Mouse (Mus musculus) yolk sac, embryonic 10.5 days (tissue): Measurements from ENCODE around the gene Ect2.

Source experiments
- DNase-seq: peaks from one replicate; pipeline ENCODE4 v3.0.0-alpha.2; 2017; ENCODE audit warnings: low spot score

The Ect2 gene

DNA sequence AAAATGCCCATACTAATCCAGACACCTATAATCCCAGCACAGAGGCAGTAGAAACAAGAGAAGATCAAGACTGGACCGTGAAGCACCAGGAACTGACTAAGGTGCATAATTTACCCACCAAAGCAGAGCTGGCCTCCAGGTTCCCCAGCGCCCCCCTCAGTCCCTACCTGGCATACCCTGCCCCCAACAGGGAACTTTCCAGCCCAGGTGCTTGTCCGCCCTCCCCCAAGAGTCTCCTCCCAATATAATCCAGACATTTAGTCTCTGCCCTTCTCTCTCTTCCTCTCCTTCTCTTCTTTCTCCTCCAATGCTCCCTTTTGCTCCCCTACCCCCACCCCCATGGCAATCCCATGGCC lies 2.9 kb upstream of the Ect2 start:
- no peak for DNase-seq

DNA sequence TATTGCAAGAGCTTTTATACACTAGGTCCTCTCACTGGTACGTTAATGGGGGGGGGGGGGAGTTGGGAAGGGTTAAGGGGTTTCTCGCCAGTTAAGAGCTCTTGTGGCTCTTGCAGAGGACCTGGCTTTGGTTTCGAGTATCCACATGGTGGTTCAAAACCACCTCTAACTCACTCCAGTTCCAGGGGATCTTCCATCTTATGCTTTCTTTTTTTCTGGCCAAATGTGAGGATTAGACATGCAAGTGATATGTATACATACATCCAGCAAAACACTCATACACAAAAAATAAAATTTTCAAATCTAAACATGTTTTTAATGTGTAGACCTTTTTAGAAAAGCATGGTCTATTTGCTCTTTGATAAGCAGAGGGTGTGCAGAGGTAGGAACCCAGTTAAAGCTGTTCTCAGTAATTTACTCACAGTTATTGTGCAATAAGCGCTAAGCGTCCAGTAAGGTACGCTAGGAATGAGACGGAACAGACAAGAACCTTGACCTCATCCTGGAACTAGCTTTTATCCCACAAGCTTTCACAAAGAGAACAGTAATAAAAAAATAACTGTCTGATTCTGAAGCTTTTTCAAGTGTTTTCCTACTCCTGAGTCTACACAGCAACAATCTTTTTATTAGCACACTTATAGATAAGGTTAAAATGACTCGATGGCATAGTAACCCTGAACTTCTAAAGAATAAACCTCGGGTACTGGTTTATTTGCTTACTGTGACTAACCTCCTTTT lies 2.3 kb upstream of the Ect2 start:
- peak; percentile 48 for DNase-seq

DNA sequence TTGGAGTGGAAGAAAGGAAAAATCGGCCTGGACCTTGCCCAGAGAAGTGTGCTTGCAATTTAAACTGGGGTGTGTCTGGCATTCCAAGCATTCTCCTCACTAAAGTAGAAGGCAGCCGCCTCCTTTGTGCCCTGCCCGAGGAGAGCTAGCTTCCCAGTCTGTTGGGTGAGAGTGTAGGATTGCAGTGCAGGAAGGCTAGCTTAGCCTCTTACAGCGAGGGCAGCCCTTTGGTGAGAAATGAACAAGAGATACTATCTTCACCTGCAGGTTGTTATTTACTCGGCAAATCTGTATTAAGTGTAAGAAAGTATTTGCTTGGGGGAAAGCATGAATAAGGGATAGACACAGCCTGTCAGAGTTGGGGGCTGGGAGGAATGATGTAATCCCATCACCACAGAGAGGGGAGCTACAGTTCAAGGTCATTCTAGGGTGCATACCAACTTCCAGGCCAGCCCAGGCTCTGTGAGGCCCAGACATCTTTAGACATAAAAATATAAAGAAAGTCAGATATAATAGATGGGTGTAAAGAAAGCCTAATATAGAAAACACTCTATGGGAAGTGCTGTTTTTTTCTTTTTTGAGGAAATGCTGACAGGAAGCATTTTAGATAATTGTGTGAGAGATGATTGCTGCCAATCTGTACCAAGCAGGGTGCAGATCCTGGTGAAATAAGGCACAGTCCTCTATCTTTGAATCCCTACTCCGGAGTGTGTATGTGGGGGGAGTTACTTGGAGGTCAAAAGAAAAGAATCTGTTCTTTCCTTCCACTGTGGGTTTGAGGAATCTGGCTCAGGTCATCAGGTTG lies 1.6 kb upstream of the Ect2 start:
- peak; percentile 83 for DNase-seq

DNA sequence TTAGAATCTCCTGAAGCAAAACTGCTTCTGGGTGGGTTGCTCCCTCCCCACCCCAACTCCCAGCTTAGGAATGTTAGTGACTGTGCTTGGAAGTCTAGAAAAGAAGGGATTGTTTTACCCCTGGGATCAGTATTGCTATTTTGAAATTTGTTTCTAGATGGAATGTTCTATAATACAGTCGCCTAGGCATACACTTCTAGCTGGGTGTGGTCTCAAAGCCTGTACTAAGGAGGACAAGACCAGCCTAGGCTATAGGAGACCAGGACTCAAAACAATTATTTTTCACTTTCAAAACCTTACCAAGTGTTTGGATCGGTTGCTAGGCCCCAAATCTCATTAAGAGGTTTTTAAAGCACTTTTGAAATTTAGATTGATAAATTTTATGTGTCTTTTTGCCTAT lies 602 bp upstream of the Ect2 start:
- no peak for DNase-seq

DNA sequence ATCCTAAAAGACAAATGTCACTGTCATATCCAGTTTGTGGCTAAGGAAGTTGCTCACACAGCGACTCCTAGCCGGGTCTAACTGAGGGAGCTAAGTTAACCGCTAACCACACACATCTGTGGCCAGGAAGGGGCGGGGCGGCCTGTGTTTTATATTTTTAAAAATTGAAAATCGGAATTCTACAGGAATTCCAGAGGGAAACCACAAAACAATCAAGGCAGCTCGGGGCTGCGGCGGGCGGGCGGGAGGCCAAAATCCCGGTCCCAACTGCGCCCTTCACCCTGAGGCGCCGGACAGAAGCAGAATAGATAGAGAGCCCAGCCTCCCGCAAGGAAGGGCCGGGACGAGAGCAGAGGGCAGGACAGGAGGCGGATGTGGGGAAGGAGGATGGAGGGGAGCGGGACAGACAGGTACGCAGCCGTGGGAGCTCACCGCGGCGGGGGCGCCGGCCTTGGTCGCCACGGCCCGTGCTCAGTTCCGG lies 447 bp downstream of the Ect2 start:
- peak; percentile 56 for DNase-seq

DNA sequence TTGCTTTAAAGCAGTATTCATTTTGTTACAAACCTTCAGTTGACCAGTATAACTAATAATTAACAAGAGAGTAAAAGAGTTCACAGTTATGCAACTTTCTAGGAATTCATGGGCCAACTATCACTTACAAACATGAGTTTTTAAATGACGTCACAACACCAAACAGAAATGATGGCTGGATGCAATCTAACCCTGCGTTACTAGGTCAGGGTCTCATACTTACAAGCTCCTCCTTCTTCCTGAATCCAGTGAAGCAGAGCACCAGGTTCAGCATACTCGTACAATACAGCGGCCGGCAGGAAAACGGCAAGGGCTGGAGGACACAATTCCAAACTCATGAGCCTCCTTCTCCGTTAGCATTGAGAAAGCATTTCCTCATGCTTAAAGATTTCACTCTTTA lies 7.9 kb downstream of the Ect2 start:
- peak; percentile 58 for DNase-seq

DNA sequence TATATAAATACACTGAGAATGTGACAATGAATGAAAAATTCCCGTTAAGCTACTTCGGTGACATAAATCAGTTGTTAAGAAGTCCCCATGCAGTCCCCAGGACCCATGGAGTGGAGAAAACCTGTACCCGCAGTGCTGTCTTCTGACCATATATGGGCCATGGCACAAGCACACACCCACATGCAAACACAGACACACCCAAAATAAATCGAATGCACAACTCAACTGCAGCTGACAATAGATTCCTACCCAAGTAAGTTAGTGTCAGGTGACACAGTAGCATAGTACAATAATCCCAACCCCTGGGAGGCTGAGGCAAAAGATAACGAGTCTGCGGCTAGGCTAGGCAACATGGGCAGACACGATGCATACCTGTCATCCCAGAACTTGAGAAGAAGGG lies 10.1 kb downstream of the Ect2 start:
- no peak for DNase-seq

DNA sequence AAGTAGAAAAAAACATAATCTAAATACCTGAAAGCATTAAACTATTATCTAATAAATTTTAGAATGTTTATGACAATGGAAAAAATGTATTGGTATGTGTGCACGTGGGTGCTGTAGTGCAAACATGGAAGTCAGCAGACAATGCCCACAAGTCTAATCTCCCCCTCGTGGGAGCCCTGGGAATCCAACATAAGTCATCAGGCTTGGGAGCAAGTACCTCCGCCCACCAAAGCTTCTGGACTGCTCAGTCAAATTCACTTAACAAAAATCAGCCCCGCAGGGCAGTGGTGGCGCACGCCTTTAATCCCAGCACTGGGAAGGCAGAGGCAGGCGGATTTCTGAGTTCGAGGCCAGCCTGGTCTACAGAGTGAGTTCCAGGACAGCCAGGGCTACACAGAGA lies 13.6 kb downstream of the Ect2 start:
- no peak for DNase-seq

DNA sequence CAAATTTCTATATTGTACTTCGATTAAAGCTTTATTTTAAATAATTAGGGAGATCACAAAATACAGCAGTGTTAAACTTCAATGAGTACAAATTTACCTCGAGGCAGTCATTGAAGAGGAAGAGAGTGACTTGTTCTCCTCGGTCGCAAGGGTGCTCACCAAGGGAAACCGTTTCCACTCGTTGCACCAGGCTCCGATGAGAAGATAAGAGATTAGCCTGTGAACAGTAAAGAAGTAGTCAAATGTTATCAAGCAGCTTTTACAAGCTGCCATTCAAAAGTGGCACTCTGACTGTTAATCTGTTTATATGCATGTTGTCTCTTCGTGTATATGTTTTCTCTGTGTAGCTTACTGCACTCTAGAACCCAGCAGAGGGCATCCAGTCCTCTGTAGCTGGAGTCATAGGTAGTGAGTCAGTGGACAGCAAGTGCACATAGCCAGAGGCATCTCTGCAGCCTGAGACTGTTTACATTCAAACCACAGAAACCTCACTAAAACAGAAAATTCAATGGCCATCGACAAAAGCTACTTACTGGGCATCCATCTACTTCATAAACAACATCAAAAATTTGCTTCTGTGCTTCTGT lies 31.7 kb downstream of the Ect2 start:
- DNase-seq: no peak

DNA sequence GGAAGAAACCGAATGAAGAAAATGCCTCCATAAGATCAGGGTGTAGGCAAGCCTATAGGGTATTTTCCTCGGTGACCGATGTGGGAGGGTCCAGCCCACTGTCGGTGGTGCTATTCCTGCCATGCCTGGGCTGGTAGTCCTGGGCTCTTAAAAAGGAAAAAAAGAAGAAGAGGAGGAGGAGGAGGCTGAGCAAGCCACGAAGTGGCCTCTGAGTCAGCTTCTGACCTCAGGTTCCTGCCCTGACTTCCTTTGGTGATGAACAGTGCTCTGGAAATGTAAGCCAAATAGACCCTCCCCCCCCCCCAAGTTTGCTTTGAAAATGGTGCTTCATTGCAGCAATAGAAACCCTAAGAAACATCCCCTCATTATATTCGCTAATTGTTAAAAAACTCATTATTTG lies 32.7 kb downstream of the Ect2 start:
- DNase-seq: no peak

DNA sequence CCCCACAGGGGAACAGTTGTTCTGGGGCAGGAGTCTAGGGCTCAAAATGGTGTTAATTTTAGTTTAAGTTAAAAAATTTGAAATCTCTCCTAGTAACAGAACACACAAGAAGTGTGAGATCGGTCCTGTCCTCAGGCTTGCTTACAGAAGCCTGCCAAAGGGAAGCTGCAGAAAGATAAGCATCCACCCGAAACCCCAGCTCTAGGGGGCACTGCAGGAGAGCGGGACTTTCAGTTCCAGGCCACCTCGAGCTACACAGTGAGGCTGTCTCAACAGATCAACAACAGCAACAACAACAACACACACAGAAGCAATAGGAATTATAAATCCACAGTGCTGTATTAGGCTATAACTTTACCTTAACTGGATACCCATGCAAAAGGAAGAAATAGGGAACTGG lies 35.5 kb downstream of the Ect2 start:
- no peak for DNase-seq

DNA sequence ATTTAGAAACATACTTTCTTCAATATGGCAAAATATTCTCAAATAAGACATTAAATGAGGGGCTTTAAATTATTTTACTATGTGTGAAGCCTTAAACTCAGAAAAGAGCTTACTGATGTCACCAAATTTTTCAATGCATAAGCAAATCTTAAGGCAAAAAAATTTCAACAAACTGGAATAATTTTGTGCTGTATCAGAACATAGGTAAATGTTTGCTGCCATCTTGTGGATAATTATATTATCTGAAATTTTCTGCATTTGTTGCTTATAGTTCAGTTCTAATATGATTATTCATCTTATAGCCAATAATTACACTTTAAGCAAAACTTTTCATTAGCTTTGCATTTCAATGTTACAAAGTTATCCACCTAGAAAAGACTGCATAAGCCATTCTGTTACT lies 42.8 kb downstream of the Ect2 start:
- DNase-seq: no peak

DNA sequence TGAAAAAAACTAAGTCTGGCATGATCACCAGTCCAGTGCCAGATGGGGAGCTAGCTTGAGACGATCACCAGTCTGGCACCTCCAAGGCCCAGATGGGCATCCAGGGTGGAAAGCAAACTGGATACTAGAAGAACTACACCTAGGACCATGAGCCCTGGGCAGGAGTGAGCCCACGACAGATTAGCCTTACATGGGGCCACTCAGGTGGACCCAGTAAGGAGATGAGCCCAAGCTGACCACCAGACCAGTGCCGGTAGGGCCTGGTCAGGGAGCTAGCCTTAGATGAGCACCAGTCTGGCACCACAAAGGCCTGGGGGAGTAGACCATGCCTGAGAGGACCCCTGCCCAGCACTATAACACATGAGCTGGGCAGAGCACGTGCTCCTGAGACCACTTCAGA lies 44.6 kb downstream of the Ect2 start:
- no peak for DNase-seq

DNA sequence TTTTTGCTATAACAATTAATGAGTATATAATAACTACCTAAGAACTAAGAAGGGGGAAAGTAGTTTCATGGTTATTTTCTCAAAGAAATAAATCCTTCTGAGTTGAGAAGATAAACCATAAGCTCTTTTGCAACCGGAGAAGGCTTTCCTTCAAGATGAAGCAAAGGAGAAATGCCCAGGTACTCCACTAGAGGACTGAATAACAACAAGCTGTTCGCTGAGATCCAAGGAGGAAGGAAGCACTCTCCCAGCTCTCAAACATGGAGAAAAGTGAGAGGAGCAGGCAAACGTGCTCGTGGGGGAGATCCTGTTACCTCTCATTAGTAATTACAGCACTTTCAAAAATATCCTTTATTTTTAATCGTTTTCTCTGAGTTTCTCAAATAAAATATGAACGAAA lies 46.5 kb downstream of the Ect2 start:
- no peak for DNase-seq

DNA sequence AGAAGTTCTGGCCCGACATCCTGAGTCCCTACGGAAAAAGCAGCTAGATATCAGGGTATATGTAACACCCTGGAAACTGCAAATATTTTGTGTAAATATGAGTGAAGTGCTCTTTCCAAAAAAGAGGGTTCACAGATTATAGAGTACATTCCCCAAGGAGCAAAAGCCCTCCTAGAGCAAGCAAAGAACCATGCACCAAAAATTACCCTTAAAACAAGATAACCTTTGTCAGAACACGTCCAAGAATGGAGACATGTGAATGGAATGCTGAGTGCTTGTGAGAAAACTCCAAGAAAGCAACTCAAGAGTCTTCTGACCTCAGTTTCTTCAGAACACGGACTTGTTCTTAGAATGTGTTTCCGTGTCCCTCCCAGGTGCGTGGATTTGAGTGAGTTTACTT lies 50.7 kb downstream of the Ect2 start:
- DNase-seq: no peak

DNA sequence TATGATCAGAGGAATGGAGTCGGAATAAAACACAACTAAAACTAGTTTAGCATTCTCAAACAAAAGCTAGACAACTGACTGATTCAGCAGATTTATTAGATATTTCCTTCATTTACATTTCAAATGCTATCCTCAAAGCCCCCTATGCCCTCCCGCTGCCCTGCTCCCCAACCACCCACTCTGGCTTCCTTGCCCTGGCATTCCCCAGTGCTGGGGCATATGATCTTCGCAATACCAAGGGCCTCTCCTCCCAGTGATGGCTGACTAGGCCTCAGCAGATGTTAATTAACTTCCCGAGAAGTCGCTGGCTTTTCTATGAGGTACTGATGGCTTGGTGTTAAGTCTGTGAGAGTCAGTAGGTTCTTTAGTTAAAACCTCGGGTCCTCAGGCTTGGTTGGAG lies 55.0 kb downstream of the Ect2 start:
- no peak for DNase-seq

DNA sequence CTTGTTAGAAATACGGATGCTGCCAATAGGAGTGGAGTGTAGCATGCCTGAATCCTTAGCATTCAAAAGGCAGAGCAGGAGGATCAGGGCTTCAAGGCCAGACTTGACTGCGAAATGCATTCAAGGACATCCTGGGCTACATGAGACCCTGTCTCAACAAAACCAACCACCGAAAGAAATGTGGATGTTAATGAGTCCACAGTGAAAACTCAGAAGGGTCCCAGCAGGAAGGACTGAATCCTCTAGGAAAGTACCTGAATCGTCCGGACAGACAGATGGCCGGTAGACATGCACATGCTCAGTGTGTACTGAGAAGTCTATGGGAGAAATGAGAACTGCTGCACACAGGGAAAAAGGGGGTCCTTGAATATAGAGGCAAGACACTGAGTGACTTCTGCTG lies 67.5 kb downstream of the Ect2 start:
- no peak for DNase-seq

DNA sequence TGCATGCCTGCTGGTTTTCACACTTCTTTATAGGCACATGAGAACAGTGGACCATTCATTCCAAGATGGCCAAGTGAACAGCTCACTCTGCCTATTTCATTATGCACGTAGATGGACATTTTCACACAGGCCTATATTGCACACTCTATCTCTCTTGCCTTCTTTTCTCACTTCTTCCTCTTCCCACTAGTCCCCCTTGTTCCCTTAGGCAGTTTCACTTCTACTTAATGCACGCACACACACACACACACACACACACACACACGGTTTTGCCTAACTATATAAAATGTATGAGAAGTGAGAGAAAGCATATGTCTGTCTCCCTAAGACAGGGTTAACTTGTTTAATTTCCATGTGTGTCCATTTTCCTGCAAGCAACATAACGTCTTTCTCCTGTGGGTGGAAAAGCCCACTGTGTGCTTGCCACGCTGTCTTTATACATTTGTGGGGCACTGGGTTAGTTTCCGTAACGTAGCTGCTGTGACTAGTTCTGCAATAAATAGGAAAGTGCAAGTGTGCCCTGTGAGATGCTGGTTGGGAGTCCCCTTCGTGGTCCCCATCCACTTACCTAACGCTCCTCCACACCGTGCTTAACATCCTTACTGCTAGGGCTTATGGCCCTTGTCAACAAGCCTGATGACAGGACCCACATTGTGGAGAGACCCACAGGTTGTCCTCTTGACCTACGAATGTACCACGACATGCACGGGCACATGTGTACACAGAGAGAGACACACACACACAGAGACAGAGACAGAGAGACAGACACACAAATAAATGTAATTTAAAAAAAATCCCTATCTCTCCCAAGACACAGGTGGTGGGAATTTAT lies 72.2 kb downstream of the Ect2 start:
- DNase-seq: no peak

DNA sequence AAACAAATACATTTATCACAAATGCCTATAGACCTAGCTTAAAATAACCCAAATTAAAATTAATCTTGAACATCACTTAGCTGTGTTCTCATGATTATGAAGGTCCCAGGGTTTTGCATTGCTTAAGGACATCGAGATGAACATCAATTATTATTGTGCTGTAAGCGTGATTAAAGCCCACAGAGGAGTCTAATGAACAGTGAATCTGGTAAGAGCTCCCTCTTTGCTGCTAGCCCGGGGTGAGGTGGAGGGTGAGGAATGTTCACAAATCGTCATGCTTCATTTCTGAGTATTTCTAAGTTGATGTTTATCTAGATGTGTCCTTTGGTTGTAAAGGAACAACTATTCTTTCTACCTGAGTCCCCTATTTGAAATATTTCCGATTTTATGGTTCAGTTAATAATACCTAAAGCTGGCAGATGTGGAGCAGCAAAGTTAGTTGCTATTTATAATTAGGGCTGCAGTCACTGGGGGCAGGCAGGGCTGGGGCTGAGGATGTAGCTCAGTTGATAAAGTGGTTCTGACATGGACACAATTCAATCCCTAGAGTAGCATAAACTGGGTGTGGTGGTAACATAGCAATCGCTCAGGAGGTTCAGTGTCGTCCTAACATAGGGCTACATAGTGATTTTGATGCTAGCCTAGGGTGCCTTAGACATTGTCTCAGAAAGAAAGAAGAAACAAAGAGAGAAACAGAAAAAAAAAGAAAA lies 73.5 kb downstream of the Ect2 start:
- DNase-seq: no peak

DNA sequence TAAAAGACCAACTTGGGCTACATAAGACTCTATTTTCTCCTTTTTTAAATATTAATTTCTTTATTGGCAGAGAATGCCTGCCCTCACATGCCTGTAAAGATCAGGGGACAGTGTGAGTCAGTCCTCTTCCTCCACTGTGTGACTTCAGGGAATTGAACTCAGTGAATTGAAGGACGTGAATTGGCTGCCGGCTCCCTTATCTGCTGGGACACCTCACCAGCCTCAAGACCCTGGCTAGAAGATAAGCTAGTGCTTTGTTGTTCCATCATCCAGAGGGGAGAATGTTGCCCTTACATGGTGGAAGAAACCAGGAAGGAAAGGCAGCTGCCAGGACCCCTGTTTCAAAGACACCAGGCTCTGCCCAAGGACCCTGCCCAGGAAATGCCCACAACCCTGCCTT lies 79.8 kb downstream of the Ect2 start:
- DNase-seq: no peak

DNA sequence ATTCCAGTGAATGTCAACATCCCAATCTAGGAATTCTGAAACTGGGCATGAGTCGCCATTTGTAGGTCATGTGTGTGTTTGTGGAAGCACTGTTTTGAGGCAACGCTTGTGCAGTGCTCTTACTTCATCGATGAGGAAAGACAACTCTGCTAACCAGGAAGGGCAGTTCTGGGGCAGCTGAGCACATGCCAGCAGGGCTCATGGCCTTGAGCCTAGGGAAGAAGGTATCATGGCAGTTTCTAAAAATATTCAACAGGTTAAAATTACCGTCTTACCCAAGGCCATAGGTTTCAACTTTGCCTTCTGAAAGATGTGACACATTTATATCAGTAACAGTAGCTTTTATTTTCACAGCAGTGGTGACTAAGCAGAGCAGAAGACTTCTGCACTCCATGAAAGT lies 82.0 kb downstream of the Ect2 start:
- no peak for DNase-seq

DNA sequence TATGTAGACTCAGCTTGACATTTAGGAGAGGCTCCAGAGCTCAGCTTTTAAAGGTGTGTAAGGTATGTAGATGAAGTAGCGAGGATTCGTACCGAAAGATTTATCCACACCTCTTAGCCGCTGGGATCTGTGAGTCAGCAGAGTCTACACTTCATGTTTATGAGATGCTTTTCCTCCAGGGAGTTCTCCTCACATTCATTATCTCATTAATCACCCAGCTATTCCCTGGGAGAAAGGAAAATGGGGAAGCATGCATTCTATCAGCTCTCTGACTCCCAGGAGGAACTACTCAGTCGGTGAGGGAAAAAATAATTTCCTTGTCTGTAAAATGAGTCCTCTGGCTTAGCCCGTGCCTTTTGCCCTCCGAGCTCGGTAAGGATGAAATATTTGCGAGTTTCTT lies 83.3 kb downstream of the Ect2 start:
- DNase-seq: no peak
